Mouse (Mus musculus) liver, adult 2 months (tissue): ENCODE measurements at regions not wholly inside any gene's neighbourhood (a gene's known extent, or its start where the extent isn't known, plus 50 kb on each side); places are given as distances from the start of the nearest gene placed in this dataset.

ENCODE experiments used
- DNase-seq: peaks from one replicate; pipeline ENCODE4 v3.0.0-alpha.2; 2011; ENCODE audit warnings: low read depth, low spot score; ENCODE audit errors: extremely low read depth
- H3K27ac ChIP-seq: fragments of 200-500 bp; replicated peaks from 2 replicates; pipeline ENCODE4 v1.5.1; 2012; ENCODE audit warnings: low read depth, mild to moderate bottlenecking, control low read depth, inconsistent platforms, low read length; ENCODE audit not compliant: insufficient read depth
- H3K27me3 ChIP-seq: fragments of 200-500 bp; 2 replicates; pipeline ENCODE4 v1.6.1; 2012; ENCODE audit warnings: mild to moderate bottlenecking, moderate library complexity, low read length, inconsistent platforms; ENCODE audit not compliant: control insufficient read depth, insufficient read depth
- H3K36me3 ChIP-seq: fragments of 200-500 bp; 2 replicates; pipeline ENCODE4 v1.6.1; 2012; ENCODE audit warnings: low read length, inconsistent platforms; ENCODE audit not compliant: control insufficient read depth, insufficient read depth
- H3K4me1 ChIP-seq: fragments of 200-500 bp; 2 replicates; pipeline ENCODE4 v1.6.1; 2011; ENCODE audit warnings: low read length; ENCODE audit not compliant: control insufficient read depth, insufficient read depth
- H3K4me3 ChIP-seq: fragments of 200-500 bp; 2 replicates; pipeline ENCODE4 v1.5.1; 2011; ENCODE audit warnings: low read depth, mild to moderate bottlenecking, control low read depth, low read length, moderate library complexity; ENCODE audit not compliant: insufficient read depth
- H3K79me2 ChIP-seq: fragments of 200-500 bp; 2 replicates; pipeline ENCODE4 v1.6.1; 2012; ENCODE audit warnings: inconsistent platforms, mild to moderate bottlenecking, low read length, moderate library complexity; ENCODE audit not compliant: control insufficient read depth, insufficient read depth
- H3K9ac ChIP-seq: fragments of 200-500 bp; 2 replicates; pipeline ENCODE4 v1.6.1; 2012; ENCODE audit warnings: low read depth, mild to moderate bottlenecking, control low read depth, inconsistent platforms, low read length
- POLR2A ChIP-seq: fragments of 200-500 bp; IDR thresholded peaks from 2 replicates; pipeline ENCODE4 v1.6.1; 2011; ENCODE audit warnings: low read length, control low read depth; ENCODE audit not compliant: insufficient read depth; ENCODE audit errors: extremely low read depth
- WGBS: fragments of 180-500 bp; shearing (Covaris S2); methylation state at CpG from one replicate; pipeline ENCODE4 v1.1.7; 2018; 5-methylcytosine and 5-hydroxymethylcytosine counted together

- 79% methylated on average over 2 of the region's 2 CpGs for WGBS
- H3K4me1 ChIP-seq: no peaks in the 10 kb centered on the region; the same call in 1 of the 2 replicates
- no peaks in the 10 kb centered on the region for H3K27me3 ChIP-seq
- no peak overlapping the region for H3K4me3 ChIP-seq
- H3K9ac ChIP-seq: no peak overlapping the region
- TF ChIP-seq POLR2A: no peak
- H3K27ac ChIP-seq: no peak overlapping the region
- H3K79me2 ChIP-seq: no peaks in the 10 kb centered on the region
- no peak for DNase-seq
- H3K36me3 ChIP-seq: no peaks in the 10 kb centered on the region
These were observed 1704.3 kb upstream of the Nudt12 start for GRCm38 (mm10) chr17:60717494-60717893.
